Mouse (Mus musculus): ENCODE results near the gene Ccdc137. TPM values are rescaled to one million over a fixed set of nuclear protein-coding genes. Genes with fewer than 3 reads are reported as not detected.

Gene Ccdc137
- polyA plus RNA-seq, 2 experiments: 29.2 to 42.1 TPM

GRCm38 (mm10) chr11:120490291-120491046, 32.6 kb downstream of the Ccdc137 start:
- TF ChIP-seq POLR2A (IDR thresholded peaks at IDR 0.05; ENCODE audit: borderline replicate concordance, extremely low read depth, insufficient read depth, insufficient read length): no peak
- H3K9ac ChIP-seq (ENCODE audit: low read depth, low read length, severe bottlenecking): no peak overlapping the region
- DNase-seq (ENCODE audit: low spot score) (no peak), ATAC-seq (ENCODE audit: low FRiP score, low read depth) (no peak)
- no peak overlapping the region; the same call in 1 of the 2 replicates for H3K27ac ChIP-seq (replicated peaks; ENCODE audit: low read depth, low read length)
- H3K4me2 ChIP-seq (replicated peaks; ENCODE audit: low read depth, low read length, severe bottlenecking): 0 out of 2 replicates have a peak overlapping the region, but pooled peaks have one; percentile 93
- H3K4me1 ChIP-seq (ENCODE audit: control insufficient read depth, insufficient read depth, low read length): peaks cover 28% of the 10 kb centered on the region
- 42% methylated on average over 4 of the region's 4 CpGs for WGBS
- H3K27me3 ChIP-seq (ENCODE audit: control insufficient read depth, insufficient read depth, low read length): no peaks in the 10 kb centered on the region
- no peaks in the 10 kb centered on the region for H3K9me3 ChIP-seq (ENCODE audit: control insufficient read depth, low read length)
- peaks cover 55% of the 10 kb centered on the region for H3K36me3 ChIP-seq (ENCODE audit: control insufficient read depth, insufficient read depth, low read length)
- no peak overlapping the region for H3K4me3 ChIP-seq (replicated peaks; ENCODE audit: low read length)

DNA sequence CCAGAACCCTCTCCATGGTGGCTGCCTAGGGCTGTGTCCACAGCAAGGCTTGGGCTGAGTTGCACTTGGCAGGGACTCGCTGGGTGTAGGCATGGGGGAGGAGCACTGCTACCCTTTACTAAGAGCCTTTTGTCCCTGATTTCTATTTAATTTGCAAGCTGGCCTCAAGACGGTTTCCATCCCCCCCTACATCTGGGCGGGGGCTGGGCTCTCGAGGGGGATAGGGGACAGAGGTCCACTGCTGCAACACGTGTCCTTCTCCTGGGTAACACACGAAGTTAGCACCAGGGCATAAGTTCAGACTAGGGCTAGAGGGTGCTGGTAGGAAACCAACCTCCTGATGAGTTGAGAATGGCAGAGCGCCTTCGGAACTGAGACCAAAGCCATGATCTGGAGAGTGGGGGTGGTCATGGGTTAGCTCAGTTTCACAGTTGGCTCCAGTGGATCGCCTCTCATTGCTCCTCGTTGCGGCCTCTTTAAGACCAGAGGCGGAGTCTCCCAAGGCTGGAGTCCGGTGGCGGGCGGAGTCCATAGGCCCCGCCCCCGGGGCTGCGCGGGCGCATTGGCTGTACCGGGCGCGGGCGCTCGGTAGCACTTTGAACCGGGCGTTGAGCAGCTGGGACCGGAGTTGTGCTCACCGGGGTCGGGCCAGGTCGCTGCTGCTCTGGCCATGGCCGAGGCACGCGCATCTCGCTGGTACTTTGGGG, 33.6 kb downstream of the Ccdc137 start, which contains the start of gene Slc25a10:
Gene Slc25a10 (plus strand): TSS at position 524 of the 707 bp plus-strand sequence.
- Histone ChIP-seq H3K4me3 (replicated peaks; ENCODE audit: low read length) (peak within 1 kb of the TSS; percentile 95), H3K4me2 (replicated peaks; ENCODE audit: low read depth, low read length, severe bottlenecking) (peak within 1 kb of the TSS; percentile 93), H3K27me3 (ENCODE audit: control insufficient read depth, insufficient read depth, low read length) (no peaks in the 10 kb centered on the region), H3K27ac (replicated peaks; ENCODE audit: low read depth, low read length) (peak within 1 kb of the TSS; percentile 68), H3K36me3 (ENCODE audit: control insufficient read depth, insufficient read depth, low read length) (peaks cover 58% of the 10 kb centered on the region), H3K4me1 (ENCODE audit: control insufficient read depth, insufficient read depth, low read length) (peaks cover 25% of the 10 kb centered on the region), H3K9me3 (ENCODE audit: control insufficient read depth, low read length) (no peaks in the 10 kb centered on the region), H3K9ac (ENCODE audit: low read depth, low read length, severe bottlenecking) (peak within 1 kb of the TSS; percentile 71)
- DNase-seq (ENCODE audit: low spot score) (peak; percentile 91), ATAC-seq (ENCODE audit: low FRiP score, low read depth) (peak; percentile 89)
- WGBS: under 1% methylated on average over 24 of the region's 35 CpGs
- no peak for TF ChIP-seq POLR2A (IDR thresholded peaks at IDR 0.05; ENCODE audit: borderline replicate concordance, extremely low read depth, insufficient read depth, insufficient read length)

GRCm38 (mm10) chr11:120492024-120492877, 34.3 kb downstream of the Ccdc137 start:
- peak; percentile 28 for ATAC-seq (ENCODE audit: low FRiP score, low read depth)
- Histone ChIP-seq H3K4me2 (replicated peaks; ENCODE audit: low read depth, low read length, severe bottlenecking) (peak overlapping the region; percentile 93), H3K36me3 (ENCODE audit: control insufficient read depth, insufficient read depth, low read length) (peaks cover 58% of the 10 kb centered on the region), H3K27ac (replicated peaks; ENCODE audit: low read depth, low read length) (peak overlapping the region; percentile 68), H3K4me1 (ENCODE audit: control insufficient read depth, insufficient read depth, low read length) (peaks cover 25% of the 10 kb centered on the region), H3K9me3 (ENCODE audit: control insufficient read depth, low read length) (no peaks in the 10 kb centered on the region), H3K9ac (ENCODE audit: low read depth, low read length, severe bottlenecking) (peak overlapping the region; percentile 71), H3K27me3 (ENCODE audit: control insufficient read depth, insufficient read depth, low read length) (no peaks in the 10 kb centered on the region), H3K4me3 (replicated peaks; ENCODE audit: low read length) (peak overlapping the region; percentile 95)
- peak; percentile 63 for DNase-seq (ENCODE audit: low spot score)
- no peak for TF ChIP-seq POLR2A (IDR thresholded peaks at IDR 0.05; ENCODE audit: borderline replicate concordance, extremely low read depth, insufficient read depth, insufficient read length)
- WGBS: under 1% methylated on average over 36 of the region's 48 CpGs

- Histone ChIP-seq H3K36me3 (ENCODE audit: control insufficient read depth, insufficient read depth, low read length) (peaks cover 56% of the 10 kb centered on the region), H3K27ac (replicated peaks; ENCODE audit: low read depth, low read length) (no peak overlapping the region; the same call in 1 of the 2 replicates), H3K4me2 (replicated peaks; ENCODE audit: low read depth, low read length, severe bottlenecking) (peak overlapping the region; percentile 93), H3K27me3 (ENCODE audit: control insufficient read depth, insufficient read depth, low read length) (no peaks in the 10 kb centered on the region), H3K9ac (ENCODE audit: low read depth, low read length, severe bottlenecking) (peak overlapping the region; percentile 71), H3K4me1 (ENCODE audit: control insufficient read depth, insufficient read depth, low read length) (peaks cover 25% of the 10 kb centered on the region), H3K9me3 (ENCODE audit: control insufficient read depth, low read length) (no peaks in the 10 kb centered on the region), H3K4me3 (replicated peaks; ENCODE audit: low read length) (peak overlapping the region; percentile 95)
- DNase-seq (ENCODE audit: low spot score) (no peak), ATAC-seq (ENCODE audit: low FRiP score, low read depth) (no peak)
- no peak for TF ChIP-seq POLR2A (IDR thresholded peaks at IDR 0.05; ENCODE audit: borderline replicate concordance, extremely low read depth, insufficient read depth, insufficient read length)
- WGBS: 26% methylated on average over 3 of the region's 3 CpGs
These were observed 34.9 kb downstream of the Ccdc137 start for GRCm38 (mm10) chr11:120492878-120493203.

GRCm38 (mm10) chr11:120493351-120493750, 35.4 kb downstream of the Ccdc137 start:
- Histone ChIP-seq H3K4me3 (replicated peaks; ENCODE audit: low read length) (peak overlapping the region; percentile 95), H3K9ac (ENCODE audit: low read depth, low read length, severe bottlenecking) (peak overlapping the region; percentile 71; the same call in 1 of the 2 replicates), H3K36me3 (ENCODE audit: control insufficient read depth, insufficient read depth, low read length) (peaks cover 56% of the 10 kb centered on the region), H3K4me2 (replicated peaks; ENCODE audit: low read depth, low read length, severe bottlenecking) (peak overlapping the region; percentile 93), H3K27me3 (ENCODE audit: control insufficient read depth, insufficient read depth, low read length) (no peaks in the 10 kb centered on the region), H3K4me1 (ENCODE audit: control insufficient read depth, insufficient read depth, low read length) (peaks cover 25% of the 10 kb centered on the region), H3K27ac (replicated peaks; ENCODE audit: low read depth, low read length) (no peak overlapping the region), H3K9me3 (ENCODE audit: control insufficient read depth, low read length) (no peaks in the 10 kb centered on the region)
- no peak for DNase-seq (ENCODE audit: low spot score)
- no peak for TF ChIP-seq POLR2A (IDR thresholded peaks at IDR 0.05; ENCODE audit: borderline replicate concordance, extremely low read depth, insufficient read depth, insufficient read length)
- WGBS: 57% methylated on average over 3 of the region's 3 CpGs
- ATAC-seq (ENCODE audit: low FRiP score, low read depth): no peak
